Mouse (Mus musculus): ENCODE measurements around the gene Olfr316. TPM values are rescaled to one million over a fixed set of nuclear protein-coding genes. Genes with fewer than 3 reads are reported as not detected.

Gene Olfr316
- polyA plus RNA-seq, 1 experiment: not detected

DNA sequence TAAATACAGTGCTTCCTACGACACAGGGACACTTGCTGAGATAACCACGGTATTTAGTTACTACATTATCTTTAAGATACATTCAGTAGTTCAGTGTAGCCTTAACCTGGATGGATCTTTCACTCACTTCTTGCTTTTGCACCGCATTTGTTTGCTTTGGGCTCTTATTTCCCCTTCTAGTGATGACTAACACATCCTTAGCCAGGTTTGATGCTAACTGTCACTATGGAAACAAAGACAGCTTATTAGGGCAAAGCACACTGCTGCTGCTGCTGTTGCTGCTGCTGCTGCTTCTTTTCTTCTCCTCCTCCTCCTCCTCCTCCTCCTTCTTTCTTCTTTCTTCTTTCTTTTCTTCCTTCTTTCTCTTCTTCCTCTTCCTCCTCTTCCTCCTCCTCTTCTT is 37.0 kb downstream of the Olfr316 start:
- DNase-seq: no peak
- no peaks in the 10 kb centered on the region for H3K4me1 ChIP-seq (ENCODE audit: control insufficient read depth, insufficient read depth, low read length)
- H3K27ac ChIP-seq (ENCODE audit: insufficient read depth, low read depth, low read length): no peak overlapping the region
- no peaks in the 10 kb centered on the region for H3K36me3 ChIP-seq (ENCODE audit: control insufficient read depth, insufficient read depth, low read length)
- no peaks in the 10 kb centered on the region for H3K27me3 ChIP-seq (replicated peaks; ENCODE audit: control insufficient read depth, insufficient read depth, low read length)
- H3K4me3 ChIP-seq (ENCODE audit: insufficient read depth, low read depth, low read length): no peak overlapping the region
- no peak for TF ChIP-seq CTCF (conservative IDR thresholded peaks at IDR 0.05; ENCODE audit: insufficient read depth, insufficient read length, low read depth, low read length)
- no peak for TF ChIP-seq POLR2A (IDR thresholded peaks at IDR 0.05; ENCODE audit: low read depth, low read length)
- 34% methylated on average over 3 of the region's 3 CpGs for WGBS

DNA sequence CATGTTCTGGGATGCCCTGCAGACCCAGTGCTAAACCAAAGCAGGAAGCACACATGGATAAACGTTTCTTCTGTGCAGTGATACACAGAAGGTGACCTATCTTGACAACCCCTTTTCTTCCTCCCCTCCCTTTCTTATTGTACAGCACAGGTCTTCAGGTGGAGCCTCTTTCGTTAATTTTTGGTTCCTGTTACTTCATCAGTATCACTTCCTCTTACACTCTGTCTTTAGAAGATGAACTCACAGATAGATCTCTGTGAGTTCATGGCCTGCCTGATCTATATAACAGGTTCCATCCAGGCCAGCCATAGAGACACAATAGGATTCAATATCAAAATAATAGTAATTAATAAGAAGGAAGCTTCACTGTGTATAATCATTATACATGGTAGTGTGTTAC is 37.5 kb downstream of the Olfr316 start:
- Histone ChIP-seq H3K27ac (ENCODE audit: insufficient read depth, low read depth, low read length) (no peak overlapping the region), H3K27me3 (replicated peaks; ENCODE audit: control insufficient read depth, insufficient read depth, low read length) (no peaks in the 10 kb centered on the region), H3K36me3 (ENCODE audit: control insufficient read depth, insufficient read depth, low read length) (no peaks in the 10 kb centered on the region), H3K4me3 (ENCODE audit: insufficient read depth, low read depth, low read length) (no peak overlapping the region), H3K4me1 (ENCODE audit: control insufficient read depth, insufficient read depth, low read length) (no peaks in the 10 kb centered on the region)
- 30% methylated on average over 2 of the region's 2 CpGs for WGBS
- no peak for TF ChIP-seq CTCF (conservative IDR thresholded peaks at IDR 0.05; ENCODE audit: insufficient read depth, insufficient read length, low read depth, low read length)
- no peak for TF ChIP-seq POLR2A (IDR thresholded peaks at IDR 0.05; ENCODE audit: low read depth, low read length)
- DNase-seq: no peak

DNA sequence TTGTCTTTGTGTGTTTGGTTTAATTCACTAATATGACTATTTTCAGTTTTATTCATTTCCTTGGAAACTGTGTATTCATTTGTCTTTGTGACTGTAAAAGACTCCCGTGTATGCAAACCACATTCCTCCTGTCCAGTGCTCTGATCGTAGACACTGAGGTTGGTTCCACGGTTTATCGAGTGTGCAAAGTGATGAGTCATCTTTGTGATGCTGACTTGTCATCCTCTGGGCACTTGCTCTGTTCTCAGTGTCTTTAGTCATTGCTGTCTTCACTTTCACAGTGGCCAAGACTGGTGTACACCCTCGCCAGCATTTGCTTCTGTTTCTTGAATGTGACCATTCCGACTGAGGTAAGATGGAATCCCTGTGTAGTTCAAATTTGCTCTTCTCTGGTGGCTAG is 38.1 kb downstream of the Olfr316 start:
- no peaks in the 10 kb centered on the region for H3K4me1 ChIP-seq (ENCODE audit: control insufficient read depth, insufficient read depth, low read length)
- H3K36me3 ChIP-seq (ENCODE audit: control insufficient read depth, insufficient read depth, low read length): no peaks in the 10 kb centered on the region
- DNase-seq: no peak
- no peak for TF ChIP-seq CTCF (conservative IDR thresholded peaks at IDR 0.05; ENCODE audit: insufficient read depth, insufficient read length, low read depth, low read length)
- no peak for TF ChIP-seq POLR2A (IDR thresholded peaks at IDR 0.05; ENCODE audit: low read depth, low read length)
- WGBS: 66% methylated on average over 6 of the region's 6 CpGs
- no peak overlapping the region for H3K27ac ChIP-seq (ENCODE audit: insufficient read depth, low read depth, low read length)
- H3K4me3 ChIP-seq (ENCODE audit: insufficient read depth, low read depth, low read length): no peak overlapping the region
- no peaks in the 10 kb centered on the region for H3K27me3 ChIP-seq (replicated peaks; ENCODE audit: control insufficient read depth, insufficient read depth, low read length)

DNA sequence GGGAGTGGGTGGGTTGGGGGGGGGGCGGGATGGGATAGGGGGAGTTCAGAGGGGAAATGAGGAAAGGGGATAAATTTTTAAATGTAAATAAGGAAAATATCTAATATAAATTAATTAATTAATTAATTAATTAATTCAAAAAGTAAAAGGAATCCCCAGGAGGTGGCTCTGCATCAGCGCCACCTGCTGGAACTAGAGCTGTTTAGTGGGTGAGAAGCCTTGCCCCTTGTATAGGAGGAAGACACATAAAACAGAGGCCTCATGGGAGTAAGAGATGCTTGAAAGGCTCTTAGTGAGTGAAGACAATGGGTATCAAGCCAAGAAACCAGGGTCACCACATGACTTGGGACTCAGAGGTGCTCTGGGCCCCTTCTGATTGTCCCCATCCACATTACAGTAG is 43.3 kb downstream of the Olfr316 start:
- WGBS: 82% methylated on average over 2 of the region's 2 CpGs
- Histone ChIP-seq H3K36me3 (ENCODE audit: control insufficient read depth, insufficient read depth, low read length) (no peaks in the 10 kb centered on the region), H3K27ac (ENCODE audit: insufficient read depth, low read depth, low read length) (no peak overlapping the region), H3K27me3 (replicated peaks; ENCODE audit: control insufficient read depth, insufficient read depth, low read length) (no peaks in the 10 kb centered on the region), H3K4me1 (ENCODE audit: control insufficient read depth, insufficient read depth, low read length) (no peaks in the 10 kb centered on the region), H3K4me3 (ENCODE audit: insufficient read depth, low read depth, low read length) (no peak overlapping the region)
- DNase-seq: no peak
- TF ChIP-seq CTCF (conservative IDR thresholded peaks at IDR 0.05; ENCODE audit: insufficient read depth, insufficient read length, low read depth, low read length) (no peak), POLR2A (IDR thresholded peaks at IDR 0.05; ENCODE audit: low read depth, low read length) (no peak)

DNA sequence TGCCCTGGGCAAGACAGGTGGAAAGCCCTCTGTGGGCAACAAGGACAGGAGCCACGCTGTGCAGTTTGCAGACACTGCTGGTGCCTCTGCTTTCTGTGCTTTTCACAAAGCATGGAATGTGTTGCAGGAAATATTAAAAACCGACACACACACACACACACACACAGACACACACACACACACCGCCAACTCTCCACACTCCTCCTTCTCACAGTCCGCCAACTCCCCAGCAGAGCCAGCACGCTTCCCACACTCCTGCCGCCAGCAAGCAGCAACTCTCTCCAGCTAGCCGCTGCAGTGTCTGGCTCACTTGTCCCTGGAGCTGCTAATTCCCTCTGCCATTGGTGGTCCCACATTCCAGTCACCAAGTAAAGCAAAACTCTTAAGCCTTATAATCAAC is 44.3 kb downstream of the Olfr316 start:
- 73% methylated on average over 7 of the region's 7 CpGs for WGBS
- TF ChIP-seq POLR2A (IDR thresholded peaks at IDR 0.05; ENCODE audit: low read depth, low read length): no peak
- TF ChIP-seq CTCF (conservative IDR thresholded peaks at IDR 0.05; ENCODE audit: insufficient read depth, insufficient read length, low read depth, low read length): no peak
- Histone ChIP-seq H3K27ac (ENCODE audit: insufficient read depth, low read depth, low read length) (no peak overlapping the region), H3K4me1 (ENCODE audit: control insufficient read depth, insufficient read depth, low read length) (no peaks in the 10 kb centered on the region), H3K4me3 (ENCODE audit: insufficient read depth, low read depth, low read length) (no peak overlapping the region), H3K27me3 (replicated peaks; ENCODE audit: control insufficient read depth, insufficient read depth, low read length) (no peaks in the 10 kb centered on the region), H3K36me3 (ENCODE audit: control insufficient read depth, insufficient read depth, low read length) (no peaks in the 10 kb centered on the region)
- no peak for DNase-seq

DNA sequence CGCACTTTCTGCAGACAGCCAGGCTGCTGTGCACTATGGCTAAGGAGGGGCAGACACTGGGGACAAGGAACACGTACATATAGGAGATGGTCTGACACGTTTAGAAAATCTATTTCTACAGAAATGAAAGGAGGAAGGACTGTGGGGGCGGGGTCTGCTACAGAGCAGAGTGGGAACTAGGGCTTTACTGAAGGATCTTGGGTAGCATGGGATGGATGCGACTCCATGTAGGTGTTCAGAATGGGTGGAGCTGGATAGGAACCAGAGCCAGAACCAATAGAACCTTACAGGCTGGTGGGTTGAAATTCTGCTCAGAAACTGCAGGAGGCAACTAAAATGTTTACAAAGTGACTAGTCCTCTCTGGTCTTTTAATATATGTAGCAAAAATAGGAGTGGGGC is 47.2 kb downstream of the Olfr316 start:
- WGBS: 76% methylated on average over 5 of the region's 5 CpGs
- no peak for DNase-seq

DNA sequence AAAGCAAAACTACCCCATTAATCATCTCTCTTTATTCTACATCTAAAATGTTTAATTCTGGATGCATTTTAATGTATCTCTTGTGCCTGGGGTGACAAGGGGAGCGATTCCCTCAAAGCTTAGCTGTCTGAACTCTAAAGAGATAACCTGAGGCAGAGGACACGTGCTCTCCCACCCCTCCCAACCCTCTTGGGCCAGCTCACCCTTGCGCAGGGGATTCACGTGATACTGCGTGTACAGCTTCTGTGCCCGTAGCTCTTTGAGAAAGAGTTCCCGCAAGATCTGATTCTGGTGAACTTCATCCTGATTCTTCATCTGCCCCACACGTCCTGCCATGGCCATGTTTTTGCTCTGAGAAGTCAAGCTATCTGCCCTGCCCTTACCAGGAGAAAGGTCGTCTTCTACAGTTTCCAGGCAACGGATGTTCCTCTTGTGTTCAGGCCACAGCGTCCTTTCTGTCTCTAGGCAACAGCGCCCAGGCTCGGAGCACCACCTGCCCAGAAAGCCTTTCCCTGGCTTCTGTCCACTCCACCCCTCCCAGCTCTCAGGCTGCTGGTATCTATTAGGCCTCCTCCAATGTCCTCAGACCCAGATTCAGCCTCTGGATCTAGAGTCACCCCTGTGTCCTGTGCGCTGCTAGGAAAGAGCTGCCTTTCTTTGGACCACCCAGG is 49.2 kb downstream of the Olfr316 start, which contains the start of gene Fam183b:
TSS of gene Fam183b (minus strand) at position 403 of the 671 bp plus-strand sequence.
- TF ChIP-seq POLR2A (IDR thresholded peaks at IDR 0.05; ENCODE audit: low read depth, low read length) (no peak), CTCF (conservative IDR thresholded peaks at IDR 0.05; ENCODE audit: insufficient read depth, insufficient read length, low read depth, low read length) (no peak)
- Histone ChIP-seq H3K4me3 (ENCODE audit: insufficient read depth, low read depth, low read length) (no peak within 1 kb of the TSS), H3K27me3 (replicated peaks; ENCODE audit: control insufficient read depth, insufficient read depth, low read length) (no peaks in the 10 kb centered on the region), H3K27ac (ENCODE audit: insufficient read depth, low read depth, low read length) (no peak within 1 kb of the TSS), H3K4me1 (ENCODE audit: control insufficient read depth, insufficient read depth, low read length) (no peaks in the 10 kb centered on the region), H3K36me3 (ENCODE audit: control insufficient read depth, insufficient read depth, low read length) (no peaks in the 10 kb centered on the region)
- 44% methylated on average over 14 of the region's 14 CpGs for WGBS
- DNase-seq: no peak

More for the DNA sequence above, 47.2 kb downstream of the Olfr316 start:
- Histone ChIP-seq H3K27me3 (replicated peaks; ENCODE audit: control insufficient read depth, insufficient read depth, low read length) (no peaks in the 10 kb centered on the region), H3K4me1 (ENCODE audit: control insufficient read depth, insufficient read depth, low read length) (no peaks in the 10 kb centered on the region), H3K36me3 (ENCODE audit: control insufficient read depth, insufficient read depth, low read length) (no peaks in the 10 kb centered on the region), H3K4me3 (ENCODE audit: insufficient read depth, low read depth, low read length) (no peak overlapping the region), H3K27ac (ENCODE audit: insufficient read depth, low read depth, low read length) (no peak overlapping the region)
- TF ChIP-seq CTCF (conservative IDR thresholded peaks at IDR 0.05; ENCODE audit: insufficient read depth, insufficient read length, low read depth, low read length) (no peak), POLR2A (IDR thresholded peaks at IDR 0.05; ENCODE audit: low read depth, low read length) (no peak)
